Mouse (Mus musculus) kidney, adult 2 months (tissue): ENCODE results near the gene Ceacam19.

ENCODE experiments used
- CTCF ChIP-seq: fragments of 200-500 bp; conservative IDR thresholded peaks from 2 replicates; pipeline ENCODE4 v1.5.1; 2011; ENCODE audit warnings: low read depth, mild to moderate bottlenecking, control low read depth, low read length, moderate library complexity, mixed read lengths; ENCODE audit not compliant: insufficient read depth, insufficient read length
- POLR2A ChIP-seq: fragments of 200-500 bp; IDR thresholded peaks from one replicate; pipeline ENCODE4 v1.6.1; 2011; ENCODE audit warnings: low read depth, low read length, control low read depth

GRCm38 (mm10) chr7:19859740-19860139, 28.0 kb downstream of the Ceacam19 start:
- no peak for TF ChIP-seq CTCF
- TF ChIP-seq POLR2A = no peak
